Mouse (Mus musculus) urinary bladder, postnatal 25 days (tissue): ENCODE data around the gene Aldh18a1.
"Not testable (repeated sequence)": the region's sequence is repeated elsewhere in the genome, so short reads cannot be mapped to it uniquely, and the experiment has no call there.

ENCODE experiments used
- DNase-seq: peaks from one replicate; pipeline ENCODE4 v3.0.0; 2022; ENCODE audit warnings: low spot score

Gene Aldh18a1

DNA sequence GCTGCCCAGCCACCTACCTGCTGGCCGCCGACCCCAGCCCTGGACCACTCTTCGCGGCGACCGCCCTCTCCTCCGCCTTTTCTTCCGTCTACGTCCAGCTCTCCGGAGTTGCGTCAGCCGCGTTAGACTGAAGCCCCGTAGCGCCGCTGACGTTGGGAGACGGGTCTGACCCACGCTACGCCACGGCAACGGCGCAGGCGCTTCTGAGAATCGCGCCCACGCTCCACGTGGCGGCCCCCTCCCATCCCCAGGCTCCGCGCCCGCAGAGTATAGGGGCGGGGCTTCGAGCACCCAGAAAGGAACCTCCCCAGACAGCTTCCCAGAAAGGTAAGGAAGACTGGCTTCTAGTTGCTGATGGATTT is at the start of gene Aldh18a1:
TSS of gene Aldh18a1 (minus strand) at position 171 of the 362 bp plus-strand sequence.
- peak; percentile 96 for DNase-seq

GRCm38 (mm10) chr19:40637601-40638000 is 49.3 kb upstream of the Aldh18a1 start:
- no peak for DNase-seq

- DNase-seq, result no peak
These were observed 48.8 kb upstream of the Aldh18a1 start for GRCm38 (mm10) chr19:40637091-40637490.

DNA sequence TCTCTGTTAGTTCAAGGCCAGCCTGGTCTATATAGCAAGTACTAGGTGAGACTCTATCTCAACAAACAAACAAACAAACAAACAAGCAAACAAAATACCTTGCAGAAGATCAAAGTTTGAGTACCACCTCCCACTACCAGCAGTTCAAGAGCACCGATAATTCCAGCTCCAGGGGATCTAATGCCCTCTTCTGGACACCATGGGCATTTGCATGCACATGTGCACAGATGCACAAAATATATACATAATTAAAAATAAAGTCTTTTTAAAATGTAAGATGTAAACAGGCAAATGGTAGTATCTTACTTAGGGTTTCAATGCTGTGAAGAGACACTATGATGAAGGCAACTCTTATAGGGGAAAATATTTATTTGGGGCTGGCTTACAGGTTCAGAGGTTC is 44.9 kb upstream of the Aldh18a1 start:
- no peak for DNase-seq

DNA sequence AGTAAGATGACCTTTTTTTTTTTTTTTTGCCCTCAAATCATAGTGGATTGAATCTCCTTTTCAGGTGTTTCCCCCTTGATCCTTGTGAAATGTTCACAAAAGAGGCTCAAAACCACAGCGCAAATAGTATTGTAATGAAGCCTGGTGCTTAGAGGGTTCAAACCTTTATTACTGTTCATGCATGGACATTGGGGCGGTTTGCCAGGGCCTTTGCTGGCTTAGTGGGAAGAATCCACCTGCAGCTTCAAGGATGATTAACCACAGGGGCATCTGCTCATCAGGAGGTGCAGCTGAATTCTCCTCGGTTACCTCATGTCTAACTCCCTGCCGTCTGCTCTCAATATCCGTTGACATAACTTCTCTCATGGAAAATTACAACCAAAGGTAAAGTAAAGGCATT is 44.4 kb upstream of the Aldh18a1 start:
- no peak for DNase-seq

- DNase-seq, result no peak
These were observed 43.9 kb upstream of the Aldh18a1 start for GRCm38 (mm10) chr19:40632193-40632592.

GRCm38 (mm10) chr19:40630606-40631005 is 42.3 kb upstream of the Aldh18a1 start:
- DNase-seq, result no peak

- DNase-seq, result no peak
These were observed 41.8 kb upstream of the Aldh18a1 start for GRCm38 (mm10) chr19:40630096-40630495.

DNA sequence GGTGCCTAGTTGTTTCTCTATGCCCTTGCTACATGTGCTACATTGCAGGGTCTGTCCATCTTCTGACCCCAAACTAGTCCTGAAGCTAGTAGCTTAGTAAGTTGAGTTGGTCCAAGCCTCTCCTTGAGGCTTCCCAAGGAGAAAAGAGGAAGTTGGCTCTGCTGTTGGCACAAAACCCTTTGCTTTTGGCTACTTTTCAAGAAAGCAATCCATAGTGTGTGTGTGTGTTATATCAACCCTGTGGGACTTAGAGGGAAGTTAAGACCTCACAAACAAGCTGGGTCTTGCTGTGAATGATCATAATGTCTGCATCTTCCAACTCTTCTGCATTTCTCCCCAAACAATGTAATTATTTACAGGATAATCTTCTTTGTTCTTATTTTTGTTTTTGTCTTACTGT is 40.7 kb upstream of the Aldh18a1 start:
- DNase-seq, result no peak

DNA sequence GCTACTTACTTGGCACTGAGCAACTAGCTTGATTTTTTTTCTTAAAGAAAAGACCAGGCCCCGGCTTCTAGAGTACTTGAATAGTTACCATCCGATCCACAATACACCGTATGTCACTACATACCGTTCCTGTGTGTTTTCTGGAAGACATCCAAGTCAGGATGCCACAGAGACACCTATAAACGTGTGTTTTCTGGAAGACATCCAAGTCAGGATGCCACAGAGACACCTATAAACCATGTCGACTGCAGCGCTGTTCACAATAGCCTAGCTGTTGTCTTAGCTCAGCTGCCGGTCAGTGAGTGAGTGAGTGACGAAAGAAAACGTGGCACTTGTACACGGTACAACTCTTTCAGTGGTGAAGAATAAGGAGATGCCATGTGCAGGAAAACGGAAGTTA is 37.7 kb upstream of the Aldh18a1 start:
- no peak for DNase-seq

GRCm38 (mm10) chr19:40621616-40622015 is 33.4 kb upstream of the Aldh18a1 start:
- DNase-seq, result not testable (repeated sequence)

GRCm38 (mm10) chr19:40616021-40616420 is 27.8 kb upstream of the Aldh18a1 start:
- no peak for DNase-seq

- no peak for DNase-seq
These were observed 26.5 kb upstream of the Aldh18a1 start for GRCm38 (mm10) chr19:40614811-40615210.

DNA sequence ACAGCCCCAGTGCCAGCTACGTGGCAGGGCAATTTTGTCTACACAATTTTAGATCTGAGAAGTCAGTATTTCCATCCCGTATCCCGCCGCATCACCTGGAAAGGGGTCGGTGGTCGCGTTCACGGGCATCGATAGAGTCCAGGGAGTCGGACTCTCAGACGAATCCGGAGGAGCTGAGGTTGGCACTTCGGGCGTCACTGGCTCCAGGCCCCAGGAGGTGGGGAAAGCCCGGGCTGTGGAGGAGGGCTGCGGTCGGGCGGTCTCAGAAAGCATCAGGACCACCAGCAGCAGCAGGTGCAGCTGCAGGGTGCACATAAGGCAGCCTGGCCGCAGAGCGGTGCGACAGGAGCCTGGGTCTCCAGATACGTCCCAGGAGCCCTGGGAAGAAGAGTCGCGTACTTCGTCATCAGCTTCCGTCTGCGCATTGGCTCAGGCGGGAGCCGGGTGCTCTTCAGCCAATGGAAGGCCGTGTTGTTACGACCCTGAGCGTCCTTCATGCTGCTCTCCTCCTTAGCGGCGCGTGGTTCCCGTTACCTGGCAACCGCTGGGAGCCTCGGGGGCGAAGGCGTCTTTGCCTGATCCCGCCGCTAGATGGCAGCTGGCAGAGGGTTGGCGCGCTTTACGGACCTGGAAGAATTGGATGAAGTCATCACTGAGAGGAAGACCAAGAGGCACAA is 23.7 kb upstream of the Aldh18a1 start, which contains the start of the genes Tctn3 and Entpd1:
TSS of gene Tctn3 (minus strand) at position 404 of the 677 bp plus-strand sequence.
TSS of gene Entpd1 (plus strand) at position 537 of the 677 bp plus-strand sequence.
- peak; percentile 93 for DNase-seq

- DNase-seq, result no peak
These were observed 19.4 kb upstream of the Aldh18a1 start for GRCm38 (mm10) chr19:40607676-40608075.

- no peak for DNase-seq
These were observed 16.9 kb upstream of the Aldh18a1 start for GRCm38 (mm10) chr19:40605189-40605588.

GRCm38 (mm10) chr19:40601870-40602269 is 13.6 kb upstream of the Aldh18a1 start:
- no peak for DNase-seq

GRCm38 (mm10) chr19:40600846-40601245 is 12.6 kb upstream of the Aldh18a1 start:
- not testable (repeated sequence) for DNase-seq

- DNase-seq, result no peak
These were observed 7.6 kb upstream of the Aldh18a1 start for GRCm38 (mm10) chr19:40595831-40596230.

DNA sequence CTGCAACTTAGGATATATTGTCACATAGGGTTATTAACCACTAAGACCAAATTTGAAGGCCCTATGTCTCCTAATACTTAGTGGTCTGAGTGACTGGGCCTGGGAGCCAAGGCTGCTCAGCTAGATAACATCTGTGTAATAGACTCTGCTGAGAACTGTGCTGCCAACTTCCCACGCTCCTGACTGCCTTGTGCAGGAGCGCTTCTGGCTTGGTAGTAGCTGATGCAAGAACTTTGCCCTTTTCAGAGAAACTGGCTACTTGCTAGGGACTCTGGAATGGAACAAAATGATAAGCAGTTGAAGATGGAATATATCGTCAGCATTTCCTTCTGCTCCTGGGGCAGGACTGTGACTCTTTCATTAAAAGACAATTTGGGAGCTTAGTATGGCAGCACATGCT is 7.0 kb upstream of the Aldh18a1 start:
- DNase-seq, result no peak

DNA sequence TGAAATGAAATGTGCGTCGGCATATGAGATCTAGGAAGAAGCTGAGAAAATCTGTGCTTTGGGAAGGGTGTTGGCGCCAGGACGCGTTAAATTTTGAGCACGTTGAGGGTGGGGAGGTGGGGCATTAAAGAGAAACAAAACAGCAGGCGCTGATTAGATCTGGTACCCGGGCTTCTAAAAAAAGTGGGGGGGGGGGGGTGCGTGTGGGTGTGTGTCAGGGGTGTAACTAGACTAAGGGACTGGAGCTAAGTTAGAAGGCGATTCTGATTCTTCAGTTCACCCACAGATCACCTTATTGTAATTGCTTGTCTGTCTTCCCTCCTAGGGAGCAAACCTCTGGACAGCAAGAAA is 1.2 kb upstream of the Aldh18a1 start:
- DNase-seq, result no peak

GRCm38 (mm10) chr19:40588847-40589529 is 725 bp upstream of the Aldh18a1 start:
- DNase-seq, result peak; percentile 88

DNA sequence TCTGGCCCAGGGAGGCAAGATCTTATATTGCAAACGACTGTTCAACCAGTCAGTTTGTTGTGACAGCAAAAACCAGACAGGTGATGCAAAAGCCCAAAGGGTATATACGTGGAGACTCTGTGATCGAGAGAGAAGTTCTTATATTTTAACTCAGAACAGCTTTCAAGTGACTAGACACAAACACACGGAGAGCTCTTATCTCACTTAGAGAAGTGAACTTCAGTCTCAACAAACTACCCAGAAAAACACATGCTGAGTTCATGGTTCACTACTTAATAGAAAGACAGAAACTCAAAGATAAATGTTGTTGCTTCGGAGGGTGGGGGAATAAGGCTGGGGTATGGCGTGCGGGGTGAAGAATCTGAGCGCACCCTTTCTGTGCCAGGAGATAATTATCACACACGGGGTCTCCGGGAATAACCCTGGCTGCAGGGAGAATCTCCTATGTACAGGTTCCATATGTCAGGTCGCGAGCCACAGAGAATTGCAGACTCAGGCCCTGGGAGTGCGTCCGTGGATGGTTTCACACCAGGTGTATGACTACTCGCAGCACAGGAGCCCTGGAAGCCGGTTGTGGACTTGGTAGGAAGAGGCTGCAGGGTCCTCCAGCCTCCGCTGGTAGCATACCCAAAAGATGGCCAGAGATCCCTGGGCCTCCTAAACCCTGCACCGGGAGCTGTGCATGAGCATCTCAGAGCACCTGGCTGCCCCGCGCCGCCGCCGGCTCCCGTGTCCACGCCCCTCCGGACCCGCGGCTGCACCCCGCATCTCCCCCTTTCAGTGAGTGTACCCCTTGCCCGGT is 571 bp downstream of the Aldh18a1 start:
- no peak for DNase-seq
